Mouse (Mus musculus): ENCODE measurements around the gene 1500015O10Rik.

Gene 1500015O10Rik

DNA sequence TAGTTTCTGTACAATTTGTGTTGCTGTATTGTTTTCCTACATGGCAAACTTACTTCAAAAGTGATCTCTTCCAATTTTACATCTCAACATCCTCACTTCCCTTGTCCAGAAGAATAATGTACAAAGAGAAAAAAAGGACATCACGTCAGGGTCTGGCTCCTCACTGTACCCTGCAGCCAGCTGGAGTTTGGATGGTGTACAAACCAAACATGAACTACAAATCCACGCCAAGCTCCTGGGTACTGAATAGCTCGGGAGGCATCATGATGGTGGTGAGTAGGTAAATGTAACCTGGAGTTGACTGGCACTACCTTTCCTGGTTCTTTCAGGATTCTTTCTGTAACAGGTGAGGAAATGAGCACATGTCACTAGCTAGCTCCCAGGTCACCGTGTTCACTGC, 43.7 kb downstream of the 1500015O10Rik start:
- DNase-seq (ENCODE audit: low read depth, low spot score): no peak

DNA sequence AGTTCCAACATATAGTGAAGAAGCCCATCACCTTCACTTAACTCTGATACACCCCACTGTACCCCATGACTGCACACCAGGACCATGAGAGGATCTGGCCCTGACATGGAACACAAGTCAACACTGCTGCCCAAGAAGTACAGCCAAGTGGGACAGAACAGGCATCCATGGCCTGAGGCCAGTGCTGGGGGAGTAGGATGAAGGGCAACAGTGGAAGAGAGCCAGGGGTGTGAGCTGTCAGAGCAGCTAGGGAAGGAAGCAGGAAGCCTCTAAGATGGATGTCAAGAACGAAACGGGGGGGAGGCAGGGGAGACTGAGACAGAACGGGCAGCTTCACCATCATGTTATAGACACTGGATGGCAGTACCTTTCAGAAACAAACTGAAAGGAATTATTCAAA, 45.7 kb downstream of the 1500015O10Rik start:
- no peak for DNase-seq (ENCODE audit: low read depth, low spot score)

- DNase-seq (ENCODE audit: low read depth, low spot score): no peak
These were observed 50.8 kb downstream of the 1500015O10Rik start for GRCm38 (mm10) chr1:43781195-43781594.

DNA sequence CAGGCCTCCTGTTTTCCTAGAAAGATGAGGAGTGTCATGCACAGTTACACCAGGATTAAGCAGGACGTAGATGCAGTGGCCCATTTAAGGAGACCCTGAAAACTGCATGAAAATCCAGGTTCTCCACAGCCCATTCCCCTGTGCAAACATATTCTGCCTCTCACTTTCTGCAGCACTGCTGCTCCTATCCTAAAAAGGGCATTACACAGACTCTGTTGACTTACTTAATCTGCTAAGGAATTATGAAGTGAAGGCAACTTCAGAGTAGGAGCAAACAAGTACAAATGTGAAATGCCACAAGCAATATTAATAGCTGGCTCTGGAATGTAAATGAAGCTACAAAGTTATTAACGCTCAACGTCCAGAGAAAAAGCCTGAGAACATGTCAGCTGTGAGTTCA, 51.3 kb downstream of the 1500015O10Rik start:
- DNase-seq (ENCODE audit: low read depth, low spot score): no peak

GRCm38 (mm10) chr1:43782680-43783079, 52.3 kb downstream of the 1500015O10Rik start:
- DNase-seq (ENCODE audit: low read depth, low spot score): no peak

DNA sequence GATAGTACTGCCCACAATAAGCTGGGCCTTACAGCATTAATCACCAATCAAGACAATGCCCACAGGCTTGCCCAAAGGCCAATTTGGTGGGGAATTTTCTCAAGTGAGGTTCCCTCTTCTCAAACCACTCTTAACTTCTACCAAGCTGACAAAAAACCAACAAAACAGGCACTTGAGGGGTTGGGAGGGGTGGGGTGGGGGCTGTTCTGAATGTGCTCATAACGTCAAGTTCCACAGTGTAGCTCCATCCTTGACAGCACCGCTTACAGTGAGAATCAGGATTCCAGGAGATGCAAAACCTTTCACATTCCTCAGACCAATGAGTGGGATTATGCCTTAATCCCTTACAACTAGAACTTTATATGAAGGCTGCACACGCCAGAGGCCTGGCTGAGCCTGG, 52.8 kb downstream of the 1500015O10Rik start:
- DNase-seq (ENCODE audit: low read depth, low spot score): no peak

DNA sequence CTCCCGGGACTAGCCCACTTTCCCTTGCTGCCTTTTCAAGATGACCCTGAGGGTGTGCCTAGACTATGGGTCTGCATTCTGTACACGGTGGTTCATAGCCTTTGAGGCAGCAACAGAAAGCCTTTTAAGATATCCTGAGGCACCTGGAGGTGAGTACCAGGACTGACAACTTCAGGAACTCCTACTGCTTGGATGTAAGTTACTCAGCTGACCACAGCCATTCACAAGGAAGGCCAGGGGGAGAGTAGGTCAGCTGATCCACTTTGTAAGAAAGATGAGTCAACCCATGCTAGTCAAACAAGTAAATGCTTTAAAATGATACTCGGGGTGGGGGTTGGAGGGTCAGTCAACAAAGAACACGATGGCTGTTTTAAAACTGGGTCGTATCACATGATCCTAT, 54.9 kb downstream of the 1500015O10Rik start:
- DNase-seq (ENCODE audit: low read depth, low spot score): no peak

DNA sequence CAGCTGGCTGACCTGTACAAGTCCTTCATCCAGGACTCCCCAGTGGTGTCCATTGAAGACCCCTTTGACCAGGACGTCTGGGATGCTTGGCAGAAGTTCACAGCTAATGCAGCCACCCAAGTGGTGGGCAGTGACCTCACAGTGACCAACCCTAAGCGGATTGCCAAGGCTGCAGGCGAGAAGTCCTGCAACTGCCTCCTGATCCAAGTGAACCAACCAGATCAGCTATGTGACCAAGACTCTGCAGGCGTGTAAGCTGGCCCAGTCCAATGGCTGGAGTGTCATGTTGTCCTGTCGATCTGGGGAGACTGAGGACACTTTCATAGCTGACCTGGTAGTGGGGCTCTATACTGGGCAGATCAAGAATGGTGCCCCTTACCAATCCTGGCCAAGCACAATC, 56.3 kb downstream of the 1500015O10Rik start:
- DNase-seq (ENCODE audit: low read depth, low spot score): no peak

GRCm38 (mm10) chr1:43789765-43790164, 59.4 kb downstream of the 1500015O10Rik start:
- DNase-seq (ENCODE audit: low read depth, low spot score): no peak
